Mouse (Mus musculus): ENCODE data around the gene Plekhm2.

DNA sequence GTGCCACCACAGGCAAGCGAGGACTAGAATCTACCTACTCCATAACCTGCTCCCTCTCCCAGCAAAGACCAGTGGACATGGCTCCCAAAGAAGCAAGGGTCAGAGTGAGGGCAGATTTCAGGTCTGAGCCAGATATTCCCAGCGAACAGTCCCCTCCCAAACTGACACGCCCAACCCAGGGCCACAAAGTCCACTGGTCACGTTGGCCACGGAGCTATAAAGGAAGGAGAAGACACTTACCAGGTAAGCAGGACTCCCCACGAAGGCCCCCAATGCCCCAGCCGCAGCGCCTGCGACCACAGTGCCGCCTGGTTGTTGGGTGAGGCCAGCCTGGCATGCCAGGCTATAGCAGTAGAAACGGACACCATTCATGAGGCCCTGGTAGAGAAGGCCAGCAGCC is 41.7 kb downstream of the Plekhm2 start:
- TF ChIP-seq POLR2A (IDR thresholded peaks at IDR 0.05; ENCODE audit: extremely low read depth, insufficient read depth, low read length) (peak; percentile 77), CTCF (IDR thresholded peaks at IDR 0.05; ENCODE audit: low read depth, low read length) (no peak)

All from liver, adult 2 months (tissue).